Mouse (Mus musculus) neural tube, embryonic 10.5 days (tissue): ENCODE measurements at regions not wholly inside any gene's neighbourhood (a gene's known extent, or its start where the extent isn't known, plus 50 kb on each side); places are given as distances from the start of the nearest gene placed in this dataset.
A peak's percentile ranks its signal among the peaks of the same experiment; 100 is the strongest.

Experiments used
- DNase-seq: peaks from one replicate; pipeline ENCODE4 v3.0.0-alpha.2; 2017; ENCODE audit warnings: low spot score; ENCODE audit errors: extremely low spot score

GRCm38 (mm10) chr7:73138269-73138668 is 237.0 kb upstream of the Rgma start:
- no peak for DNase-seq

- peak; percentile 41 for DNase-seq
Measured at GRCm38 (mm10) chr7:73138861-73139493, 236.3 kb upstream of the Rgma start.

GRCm38 (mm10) chr7:73139901-73140300 is 235.4 kb upstream of the Rgma start:
- no peak for DNase-seq

GRCm38 (mm10) chr7:73141167-73141566 is 234.1 kb upstream of the Rgma start:
- DNase-seq = peak; percentile 81

- DNase-seq = no peak
Measured at GRCm38 (mm10) chr7:73143902-73144301, 231.4 kb upstream of the Rgma start.

GRCm38 (mm10) chr7:73144846-73145245 is 230.5 kb upstream of the Rgma start:
- DNase-seq = no peak

- no peak for DNase-seq
Measured at GRCm38 (mm10) chr7:73147251-73147650, 228.1 kb upstream of the Rgma start.

GRCm38 (mm10) chr7:73150436-73150835 is 224.9 kb upstream of the Rgma start:
- no peak for DNase-seq

GRCm38 (mm10) chr7:73151586-73152467 is 223.5 kb upstream of the Rgma start:
- peak; percentile 43 for DNase-seq

GRCm38 (mm10) chr7:73153668-73154067 is 221.6 kb upstream of the Rgma start:
- no peak for DNase-seq

GRCm38 (mm10) chr7:73158833-73159232 is 216.5 kb upstream of the Rgma start:
- DNase-seq = no peak

- DNase-seq = no peak
Measured at GRCm38 (mm10) chr7:73160968-73161367, 214.3 kb upstream of the Rgma start.

- no peak for DNase-seq
Measured at GRCm38 (mm10) chr7:73163687-73164086, 211.6 kb upstream of the Rgma start.

- no peak for DNase-seq
Measured at GRCm38 (mm10) chr7:73165521-73165920, 209.8 kb upstream of the Rgma start.

GRCm38 (mm10) chr7:73169416-73169815 is 205.9 kb upstream of the Rgma start:
- DNase-seq = no peak

GRCm38 (mm10) chr7:73172615-73173014 is 202.7 kb upstream of the Rgma start:
- no peak for DNase-seq

- no peak for DNase-seq
Measured at GRCm38 (mm10) chr7:73183761-73184160, 191.5 kb upstream of the Rgma start.

- no peak for DNase-seq
Measured at GRCm38 (mm10) chr7:73184208-73185070, 190.9 kb upstream of the Rgma start.

- DNase-seq = no peak
Measured at GRCm38 (mm10) chr7:73185071-73185531, 190.2 kb upstream of the Rgma start.

GRCm38 (mm10) chr7:73185591-73185990 is 189.7 kb upstream of the Rgma start:
- DNase-seq = no peak

- DNase-seq = no peak
Measured at GRCm38 (mm10) chr7:73186501-73186900, 188.8 kb upstream of the Rgma start.
